Mouse (Mus musculus) brain, embryonic 14.5 days (tissue): ENCODE results near the gene M6pr. TPM values are rescaled to one million over a fixed set of nuclear protein-coding genes. Genes with fewer than 3 reads are reported as not detected.

Experiments
- DNase-seq: peaks from one replicate; pipeline ENCODE4 v3.0.0-alpha.2; 2011; ENCODE audit warnings: low read depth
- CTCF ChIP-seq: fragments of 200-500 bp; IDR thresholded peaks from 2 replicates; pipeline ENCODE4 v1.5.1; 2012; ENCODE audit warnings: inconsistent platforms, mild to moderate bottlenecking, moderate library complexity, borderline replicate concordance; ENCODE audit not compliant: insufficient read depth, insufficient read length; ENCODE audit errors: extremely low read depth
- POLR2A ChIP-seq: fragments of 200-500 bp; IDR thresholded peaks from 2 replicates; pipeline ENCODE4 v1.6.1; 2012; ENCODE audit warnings: mild to moderate bottlenecking, inconsistent platforms, borderline replicate concordance; ENCODE audit not compliant: poor library complexity, insufficient read depth, insufficient read length, severe bottlenecking; ENCODE audit errors: extremely low read depth
- polyA plus RNA-seq: library from polyadenylated mRNA; depleted of rRNA; stranded (reverse); fragments of >200 nt; gene quantifications from 2 replicates; pipeline ENCODE4 v1.2.3, GENCODE M21; 2012; rRNA removed

The M6pr gene
- 42.7 and 42.8 TPM in 2 replicates for polyA plus RNA-seq

- peak; percentile 99 for DNase-seq
- TF ChIP-seq CTCF (peak; percentile 92), POLR2A (peak; percentile 50; the same call in 1 of the 2 replicates)
Measured at GRCm38 (mm10) chr6:122308505-122309393, at the start of gene M6pr. Gene M6pr, plus strand, starts transcription at chr6:122308720.

GRCm38 (mm10) chr6:122262543-122262942 lies 46.0 kb upstream of the M6pr start:
- DNase-seq = no peak
- TF ChIP-seq POLR2A = no peak
- TF ChIP-seq CTCF = no peak

- TF ChIP-seq POLR2A = no peak
- TF ChIP-seq CTCF = no peak
- peak; percentile 90 for DNase-seq
Measured at GRCm38 (mm10) chr6:122268561-122268960, 40.0 kb upstream of the M6pr start.

GRCm38 (mm10) chr6:122269170-122269569 lies 39.4 kb upstream of the M6pr start:
- DNase-seq = peak; percentile 30
- TF ChIP-seq POLR2A (no peak), CTCF (no peak)

GRCm38 (mm10) chr6:122270152-122270551 lies 38.4 kb upstream of the M6pr start:
- TF ChIP-seq POLR2A = no peak
- TF ChIP-seq CTCF = no peak
- no peak for DNase-seq

- TF ChIP-seq POLR2A = no peak
- no peak for TF ChIP-seq CTCF
- no peak for DNase-seq
Measured at GRCm38 (mm10) chr6:122274546-122274945, 34.0 kb upstream of the M6pr start.

- TF ChIP-seq POLR2A = no peak
- no peak for TF ChIP-seq CTCF
- no peak for DNase-seq
Measured at GRCm38 (mm10) chr6:122276565-122276964, 32.0 kb upstream of the M6pr start.

- DNase-seq = no peak
- no peak for TF ChIP-seq POLR2A
- TF ChIP-seq CTCF = no peak
Measured at GRCm38 (mm10) chr6:122282782-122283181, 25.7 kb upstream of the M6pr start, which contains the start of gene Klrg1. Gene Klrg1, minus strand, starts transcription at chr6:122282882.

GRCm38 (mm10) chr6:122283429-122283828 lies 25.1 kb upstream of the M6pr start:
- TF ChIP-seq POLR2A (no peak), CTCF (no peak)
- no peak for DNase-seq

- DNase-seq = no peak
- TF ChIP-seq POLR2A = no peak
Measured at GRCm38 (mm10) chr6:122284304-122284703, 24.2 kb upstream of the M6pr start.

GRCm38 (mm10) chr6:122284823-122285222 lies 23.7 kb upstream of the M6pr start:
- no peak for DNase-seq
- TF ChIP-seq CTCF (no peak), POLR2A (no peak)

- no peak for TF ChIP-seq POLR2A
- no peak for TF ChIP-seq CTCF
- no peak for DNase-seq
Measured at GRCm38 (mm10) chr6:122288263-122288662, 20.3 kb upstream of the M6pr start.
